Mouse (Mus musculus) midbrain, embryonic 14.5 days (tissue): ENCODE data around the gene Mecp2. TPM values are rescaled to one million over a fixed set of nuclear protein-coding genes. Genes with fewer than 3 reads are reported as not detected.
"Not testable (repeated sequence)": the region's sequence is repeated elsewhere in the genome, so short reads cannot be mapped to it uniquely, and the experiment has no call there.

Experiments used
- ATAC-seq: fragments of 200-750 bp; cut with Nextera tagmentation; 2 replicates; pipeline ENCODE4 v1.8.0; 2017; ENCODE audit warnings: moderate number of reproducible peaks, moderate library complexity; ENCODE audit not compliant: low FRiP score, low TSS enrichment
- DNase-seq: peaks from one replicate; pipeline ENCODE4 v3.0.0-alpha.2; 2015
- H3K27ac ChIP-seq: fragments of 300-500 bp; sonication (generic); replicated peaks from 2 replicates; pipeline ENCODE4 v1.5.1; 2014; ENCODE audit warnings: mild to moderate bottlenecking, low read depth, low read length, moderate library complexity
- H3K27me3 ChIP-seq: fragments of 300-500 bp; sonication (generic); 2 replicates; pipeline ENCODE4 v1.6.1; 2014; ENCODE audit warnings: low read length, control low read depth, mixed read lengths; ENCODE audit not compliant: control insufficient read depth, insufficient read depth
- H3K36me3 ChIP-seq: fragments of 300-500 bp; sonication (generic); 2 replicates; pipeline ENCODE4 v1.6.1; 2014; ENCODE audit warnings: low read length, control low read depth; ENCODE audit not compliant: control insufficient read depth, insufficient read depth
- H3K4me1 ChIP-seq: fragments of 300-500 bp; sonication (generic); 2 replicates; pipeline ENCODE4 v1.6.1; 2014; ENCODE audit warnings: mild to moderate bottlenecking, antibody characterized with exemption, low read length, control low read depth; ENCODE audit not compliant: control insufficient read depth, insufficient read depth
- H3K4me2 ChIP-seq: fragments of 300-500 bp; sonication (generic); 2 replicates; pipeline ENCODE4 v1.6.1; 2014; ENCODE audit warnings: mild to moderate bottlenecking, low read length, moderate library complexity
- H3K4me3 ChIP-seq: fragments of 300-500 bp; sonication (generic); replicated peaks from 2 replicates; pipeline ENCODE4 v1.5.1; 2014; ENCODE audit warnings: low read depth, low read length
- H3K9ac ChIP-seq: fragments of 300-500 bp; sonication (generic); replicated peaks from 2 replicates; pipeline ENCODE4 v1.6.1; 2014; ENCODE audit warnings: mild to moderate bottlenecking, low read length, moderate library complexity
- H3K9me3 ChIP-seq: fragments of 300-500 bp; sonication (generic); 2 replicates; pipeline ENCODE4 v1.6.1; 2016; ENCODE audit warnings: low read length, control low read depth, mixed read lengths; ENCODE audit not compliant: control insufficient read depth
- WGBS: fragments of 180-500 bp; shearing (Covaris S2); extraction: QIAGEN DNeasy Blood & Tissue Kit; methylation state at CpG from one replicate; pipeline ENCODE4 v1.1.7; 2014; 5-methylcytosine and 5-hydroxymethylcytosine counted together
- polyA plus RNA-seq: library from polyadenylated mRNA; unstranded; fragments of >200 nt; fragmentation: Nextera tagmentation; extraction: Ambion mirVana; gene quantifications from 2 replicates; pipeline ENCODE4 v1.2.1, GENCODE M21; 2014

Mecp2 gene
- 17.8 and 19.4 TPM in 2 replicates for polyA plus RNA-seq

- 17% methylated on average over 1 of the region's 1 CpGs for WGBS
Observed at GRCm38 (mm10) chrX:74135263-74135662, at the start of gene Mecp2. Gene Mecp2 (minus strand): TSS chrX:74135363.

GRCm38 (mm10) chrX:74176959-74177358 lies 41.8 kb upstream of the Mecp2 start, which contains the start of gene Tktl1:
Gene Tktl1 (plus strand): TSS chrX:74177259.
- WGBS: 95% methylated on average over 17 of the region's 17 CpGs
- no peak for ATAC-seq
- Histone ChIP-seq H3K4me1 (no peaks in the 10 kb centered on the region), H3K4me3 (no peak within 1 kb of the TSS), H3K4me2 (no peak within 1 kb of the TSS), H3K36me3 (no peaks in the 10 kb centered on the region), H3K27me3 (no peaks in the 10 kb centered on the region), H3K27ac (no peak within 1 kb of the TSS), H3K9ac (no peak within 1 kb of the TSS), H3K9me3 (no peaks in the 10 kb centered on the region)
- DNase-seq: no peak

More at GRCm38 (mm10) chrX:74135263-74135662, at the start of gene Mecp2:
- H3K4me1 ChIP-seq, H3K9ac ChIP-seq, H3K4me2 ChIP-seq, H3K27ac ChIP-seq, H3K36me3 ChIP-seq, H3K9me3 ChIP-seq, H3K4me3 ChIP-seq, DNase-seq, ATAC-seq, H3K27me3 ChIP-seq: not testable (repeated sequence)

DNA sequence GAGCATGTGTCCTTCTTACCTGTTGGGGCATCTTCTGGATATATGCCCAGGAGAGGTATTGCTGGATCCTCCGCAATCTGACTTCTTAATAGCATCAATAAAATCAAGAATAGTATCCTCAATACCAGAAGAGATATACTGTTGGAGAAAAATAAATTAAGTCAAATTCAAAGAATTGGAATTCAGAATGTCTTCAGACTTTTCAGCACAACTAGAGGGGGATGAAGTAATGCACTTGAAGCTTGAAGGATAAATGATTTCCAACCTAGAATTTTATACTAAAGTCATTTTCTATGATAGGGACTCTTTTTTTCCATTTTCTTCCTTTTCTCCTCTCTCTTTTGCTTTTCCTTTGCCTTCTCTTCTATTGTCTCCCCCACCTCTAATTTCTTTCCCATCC lies 32.6 kb upstream of the Mecp2 start, which contains the start of gene Tex28:
TSS of gene Tex28 (minus strand) at position 101 of the 400 bp plus-strand sequence.
- Histone ChIP-seq H3K4me2 (no peak within 1 kb of the TSS), H3K4me1 (no peaks in the 10 kb centered on the region), H3K9ac (no peak within 1 kb of the TSS), H3K27ac (no peak within 1 kb of the TSS), H3K36me3 (no peaks in the 10 kb centered on the region), H3K27me3 (no peaks in the 10 kb centered on the region), H3K4me3 (no peak within 1 kb of the TSS), H3K9me3 (no peaks in the 10 kb centered on the region)
- no peak for DNase-seq
- no peak for ATAC-seq
- WGBS: 91% methylated on average over 1 of the region's 1 CpGs

GRCm38 (mm10) chrX:74127164-74127563 lies 8.0 kb downstream of the Mecp2 start, which contains the start of gene Opn1mw:
Gene Opn1mw (plus strand): TSS chrX:74127464.
- DNase-seq (no peak), ATAC-seq (no peak)
- H3K4me3 ChIP-seq: no peak within 1 kb of the TSS
- H3K36me3 ChIP-seq: no peaks in the 10 kb centered on the region
- no peak within 1 kb of the TSS for H3K4me2 ChIP-seq
- no peaks in the 10 kb centered on the region for H3K9me3 ChIP-seq
- no peaks in the 10 kb centered on the region for H3K27me3 ChIP-seq
- H3K9ac ChIP-seq: no peak within 1 kb of the TSS
- H3K27ac ChIP-seq: no peak within 1 kb of the TSS
- no peaks in the 10 kb centered on the region for H3K4me1 ChIP-seq

DNA sequence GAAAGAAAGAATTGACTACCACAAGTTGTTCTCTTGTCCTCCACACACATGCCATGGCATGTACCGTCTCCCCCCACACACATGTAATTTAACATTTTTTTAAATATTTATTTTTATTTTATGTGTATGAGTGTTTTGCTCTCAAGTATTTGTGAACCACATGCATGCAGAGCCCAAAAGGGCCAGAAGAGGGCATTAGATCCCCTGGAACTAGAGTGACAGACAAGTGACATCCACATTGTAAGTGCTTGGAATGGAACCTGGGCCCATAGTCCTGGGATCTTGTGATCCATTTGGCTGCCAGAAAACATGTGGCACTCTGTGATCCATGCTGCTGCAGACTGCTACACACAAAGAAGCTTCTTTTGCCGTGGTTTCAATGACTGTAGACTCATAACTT lies 10.2 kb downstream of the Mecp2 start:
- Histone ChIP-seq H3K4me3 (no peak overlapping the region), H3K9ac (no peak overlapping the region), H3K36me3 (no peaks in the 10 kb centered on the region), H3K27me3 (no peaks in the 10 kb centered on the region), H3K27ac (no peak overlapping the region), H3K4me2 (no peak overlapping the region), H3K4me1 (no peaks in the 10 kb centered on the region), H3K9me3 (no peaks in the 10 kb centered on the region)
- DNase-seq (no peak), ATAC-seq (no peak)
- 59% methylated on average over 2 of the region's 2 CpGs for WGBS

- Histone ChIP-seq H3K36me3 (no peaks in the 10 kb centered on the region), H3K9me3 (no peaks in the 10 kb centered on the region), H3K4me1 (no peaks in the 10 kb centered on the region), H3K4me2 (peak overlapping the region; percentile 35), H3K27me3 (no peaks in the 10 kb centered on the region), H3K4me3 (no peak overlapping the region), H3K9ac (peak overlapping the region; percentile 14; the same call in 1 of the 2 replicates), H3K27ac (no peak overlapping the region)
- WGBS: 23% methylated on average over 10 of the region's 10 CpGs
- no peak for ATAC-seq
- peak; percentile 72 for DNase-seq
Observed at GRCm38 (mm10) chrX:74115511-74115910, 19.7 kb downstream of the Mecp2 start.

DNA sequence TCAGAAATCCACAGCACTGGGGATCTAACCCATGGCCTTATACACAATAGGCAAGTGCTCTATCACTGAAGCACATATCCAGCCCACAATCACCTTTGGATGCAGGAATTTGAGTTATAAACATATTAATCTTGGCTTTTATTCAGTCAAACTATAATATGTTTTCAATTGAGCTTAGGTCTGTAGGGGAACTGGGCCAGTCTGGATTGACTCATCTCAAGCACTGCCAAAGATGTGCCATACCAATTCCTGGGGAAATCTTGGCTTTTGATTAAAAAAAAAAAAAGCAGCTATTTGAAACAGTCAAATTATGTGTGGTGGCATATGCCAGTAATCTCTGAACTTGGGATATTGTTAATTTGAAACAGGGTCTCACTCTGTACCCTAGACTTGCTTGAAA lies 21.1 kb downstream of the Mecp2 start:
- H3K9me3 ChIP-seq: no peaks in the 10 kb centered on the region
- H3K4me1 ChIP-seq: no peaks in the 10 kb centered on the region
- H3K36me3 ChIP-seq: no peaks in the 10 kb centered on the region
- no peak overlapping the region for H3K9ac ChIP-seq
- no peak overlapping the region for H3K4me3 ChIP-seq
- H3K4me2 ChIP-seq: no peak overlapping the region
- no peak for DNase-seq
- ATAC-seq: no peak
- H3K27ac ChIP-seq: no peak overlapping the region
- H3K27me3 ChIP-seq: no peaks in the 10 kb centered on the region

- DNase-seq (no peak), ATAC-seq (no peak)
- Histone ChIP-seq H3K36me3 (no peaks in the 10 kb centered on the region), H3K4me2 (no peak overlapping the region), H3K9me3 (no peaks in the 10 kb centered on the region), H3K4me1 (no peaks in the 10 kb centered on the region), H3K27me3 (no peaks in the 10 kb centered on the region), H3K4me3 (no peak overlapping the region), H3K27ac (no peak overlapping the region), H3K9ac (no peak overlapping the region)
- WGBS: 50% methylated on average over 3 of the region's 3 CpGs
Observed at GRCm38 (mm10) chrX:74108747-74109146, 26.4 kb downstream of the Mecp2 start.

DNA sequence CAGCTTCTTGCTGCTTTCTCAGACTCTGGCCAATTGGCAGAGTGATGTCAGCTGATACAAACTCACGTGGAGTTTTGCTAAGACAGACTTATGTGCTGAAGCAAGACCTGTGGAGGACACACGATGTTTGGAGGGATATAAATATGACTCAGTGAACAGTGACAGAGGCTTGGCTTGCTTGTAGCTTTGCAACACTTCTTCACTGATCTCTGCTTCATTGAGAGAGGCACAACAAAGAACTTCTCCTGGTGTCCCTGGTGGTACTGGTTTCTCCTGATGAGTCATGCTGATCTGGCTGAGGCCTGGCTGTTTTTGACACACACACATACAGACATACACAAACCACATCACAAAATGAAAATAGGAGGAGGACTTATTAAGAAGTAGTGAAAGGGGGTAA lies 29.2 kb downstream of the Mecp2 start:
- H3K27me3 ChIP-seq: no peaks in the 10 kb centered on the region
- no peak overlapping the region for H3K27ac ChIP-seq
- H3K4me3 ChIP-seq: no peak overlapping the region
- no peaks in the 10 kb centered on the region for H3K9me3 ChIP-seq
- H3K36me3 ChIP-seq: no peaks in the 10 kb centered on the region
- ATAC-seq (no peak), DNase-seq (no peak)
- no peak overlapping the region for H3K4me2 ChIP-seq
- H3K4me1 ChIP-seq: no peaks in the 10 kb centered on the region
- WGBS: 64% methylated on average over 2 of the region's 2 CpGs
- H3K9ac ChIP-seq: no peak overlapping the region
